Mouse (Mus musculus) CD4-positive, CD25-positive, alpha-beta regulatory T cell (primary cell): ENCODE data around the gene Ly6g6c. TPM values are rescaled to one million over a fixed set of nuclear protein-coding genes. Genes with fewer than 3 reads are reported as not detected.

Experiments
- polyA plus RNA-seq: library from polyadenylated mRNA; unstranded; fragments of 100-300 nt; shearing (Covaris generic); gene quantifications from one replicate; pipeline ENCODE4 v1.2.1, GENCODE M21; 2017

Ly6g6c gene
- not detected for polyA plus RNA-seq

GRCm38 (mm10) chr17:35064951-35065947, at the start of gene Ly6g6c:
Gene Ly6g6c, plus strand, starts transcription at chr17:35065388.

GRCm38 (mm10) chr17:35016376-35016775, 48.8 kb upstream of the Ly6g6c start, which contains the start of gene Vwa7:
Gene Vwa7, plus strand, starts transcription at chr17:35016579.

GRCm38 (mm10) chr17:35027277-35028068, 37.7 kb upstream of the Ly6g6c start, which contains the start of gene Sapcd1:
Gene Sapcd1, minus strand, starts transcription at chr17:35028016.

GRCm38 (mm10) chr17:35046681-35047455, 18.3 kb upstream of the Ly6g6c start, which contains the start of gene Msh5:
Gene Msh5, minus strand, starts transcription at chr17:35046745.

GRCm38 (mm10) chr17:35049561-35050016, 15.6 kb upstream of the Ly6g6c start, which contains the start of gene Clic1:
Gene Clic1, plus strand, starts transcription at chr17:35049966.

GRCm38 (mm10) chr17:35058911-35059892, 6.0 kb upstream of the Ly6g6c start, which contains the start of gene Ddah2:
Gene Ddah2, plus strand, starts transcription at chr17:35059035.

GRCm38 (mm10) chr17:35066084-35066483, 896 bp downstream of the Ly6g6c start, which contains the start of gene Mpig6b:
Gene Mpig6b, minus strand, starts transcription at chr17:35066184.

GRCm38 (mm10) chr17:35076507-35077176, 11.5 kb downstream of the Ly6g6c start, which contains the start of gene Ly6g6e:
Gene Ly6g6e, plus strand, starts transcription at chr17:35076902.

GRCm38 (mm10) chr17:35077786-35078233, 12.6 kb downstream of the Ly6g6c start, which contains the start of gene Ly6g6d:
Gene Ly6g6d, minus strand, starts transcription at chr17:35078065.

GRCm38 (mm10) chr17:35085208-35085865, 20.1 kb downstream of the Ly6g6c start, which contains the start of gene Ly6g6f:
Gene Ly6g6f, minus strand, starts transcription at chr17:35085610.

GRCm38 (mm10) chr17:35088825-35089644, 23.8 kb downstream of the Ly6g6c start, which contains the start of gene Abhd16a:
Gene Abhd16a, plus strand, starts transcription at chr17:35089263.

GRCm38 (mm10) chr17:35108097-35108496, 42.9 kb downstream of the Ly6g6c start, which contains the start of gene Ly6g5c:
Gene Ly6g5c, plus strand, starts transcription at chr17:35108279.

GRCm38 (mm10) chr17:35115046-35116019, 50.1 kb downstream of the Ly6g6c start, which contains the start of gene Ly6g5b:
Gene Ly6g5b, minus strand, starts transcription at chr17:35115428.

